Mouse (Mus musculus): ENCODE data around the gene Mipep.

DNA sequence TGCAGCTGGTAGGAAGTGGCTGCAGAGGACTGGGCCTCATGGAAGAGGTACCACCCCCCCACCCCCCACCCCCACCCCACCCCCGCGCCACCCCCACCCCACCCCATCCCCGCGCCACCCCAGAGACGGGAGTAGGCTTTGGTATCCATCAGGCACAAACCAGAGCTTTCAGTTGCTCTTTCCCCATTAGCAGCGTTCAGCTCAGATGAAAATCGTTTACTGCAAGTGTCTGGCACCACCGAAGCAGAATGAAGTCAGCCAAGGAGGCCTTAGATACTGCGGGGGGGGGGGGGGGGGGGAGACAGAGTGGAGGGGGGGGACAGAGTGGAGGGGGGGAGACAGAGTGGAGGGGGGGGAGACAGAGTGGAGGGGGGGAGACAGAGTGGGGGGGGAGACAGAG lies 45.2 kb upstream of the Mipep start:
- TF ChIP-seq CTCF (IDR thresholded peaks at IDR 0.05; ENCODE audit: control insufficient read depth, insufficient read depth, insufficient replicate concordance, low read depth, low read length) = no peak
- no peak for TF ChIP-seq POLR2A (IDR thresholded peaks at IDR 0.05; ENCODE audit: control insufficient read depth, low read depth, low read length)

Measured in testis, adult 2 months (tissue).